Mouse (Mus musculus): ENCODE results near the gene Dapk2. TPM values are rescaled to one million over a fixed set of nuclear protein-coding genes. Genes with fewer than 3 reads are reported as not detected.

The Dapk2 gene
- total and polyA plus RNA-seq, 3 experiments = 5.6 to 5.8 (median 5.8) TPM

- Histone ChIP-seq H3K36me3 (ENCODE audit: control insufficient read depth, insufficient read depth, low read length) (peaks cover 2% of the 10 kb centered on the region; the same call in 1 of the 2 replicates), H3K79me2 (replicated peaks; ENCODE audit: control insufficient read depth, insufficient read depth, low read length) (no peaks in the 10 kb centered on the region), H3K27me3 (ENCODE audit: control insufficient read depth, insufficient read depth, low read length) (no peaks in the 10 kb centered on the region), H3K27ac (no peak overlapping the region), H3K9ac (ENCODE audit: low read depth, low read length) (no peak overlapping the region), H3K4me3 (no peak overlapping the region), H3K4me1 (ENCODE audit: control insufficient read depth, insufficient read depth, low read length) (peaks cover 15% of the 10 kb centered on the region)
- no peak for TF ChIP-seq CTCF (IDR thresholded peaks at IDR 0.05)
- no peak for TF ChIP-seq EP300 (IDR thresholded peaks at IDR 0.05; ENCODE audit: insufficient read depth, low read depth, low read length)
- TF ChIP-seq POLR2A (IDR thresholded peaks at IDR 0.05; ENCODE audit: insufficient read depth, low read depth, low read length) = no peak
- 72% methylated on average over 7 of the region's 7 CpGs for WGBS
- intact Hi-C loops (cut with DNase I) = no loop called here
- DNase-seq = no peak
These were observed 44.4 kb downstream of the Dapk2 start for GRCm38 (mm10) chr9:66202463-66202862.

DNA sequence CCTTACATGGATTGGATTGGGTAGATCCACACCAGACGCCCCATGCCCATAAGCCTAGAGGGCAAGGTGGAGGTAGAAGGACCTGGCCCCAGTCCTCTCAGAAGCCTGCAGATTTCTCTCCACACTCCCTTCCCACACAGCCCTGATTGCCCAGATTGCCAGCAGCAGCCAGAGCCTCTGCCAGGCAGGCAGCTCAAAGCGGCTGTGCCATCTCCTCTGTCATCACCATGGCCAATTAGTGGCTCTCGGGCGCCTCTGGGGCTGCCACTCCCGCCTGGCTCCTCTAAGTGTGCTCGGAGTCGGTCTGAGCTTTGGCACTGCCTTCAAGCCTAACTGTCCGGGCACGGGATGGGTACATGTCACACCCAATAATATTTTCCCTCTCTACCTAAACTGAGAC is 47.7 kb downstream of the Dapk2 start:
- Histone ChIP-seq H3K36me3 (ENCODE audit: control insufficient read depth, insufficient read depth, low read length) (peaks cover 4% of the 10 kb centered on the region), H3K4me1 (ENCODE audit: control insufficient read depth, insufficient read depth, low read length) (peaks cover 20% of the 10 kb centered on the region), H3K4me3 (no peak overlapping the region), H3K79me2 (replicated peaks; ENCODE audit: control insufficient read depth, insufficient read depth, low read length) (no peaks in the 10 kb centered on the region), H3K9ac (ENCODE audit: low read depth, low read length) (no peak overlapping the region), H3K27me3 (ENCODE audit: control insufficient read depth, insufficient read depth, low read length) (no peaks in the 10 kb centered on the region), H3K27ac (peak overlapping the region; percentile 23)
- intact Hi-C loops (cut with DNase I) = no loop called here
- 56% methylated on average over 9 of the region's 9 CpGs for WGBS
- TF ChIP-seq POLR2A (IDR thresholded peaks at IDR 0.05; ENCODE audit: insufficient read depth, low read depth, low read length) = no peak
- TF ChIP-seq EP300 (IDR thresholded peaks at IDR 0.05; ENCODE audit: insufficient read depth, low read depth, low read length) = no peak
- DNase-seq = peak in 1 of 2 experiments; percentile 59

- peaks cover 2% of the 10 kb centered on the region; the same call in 1 of the 2 replicates for H3K36me3 ChIP-seq (ENCODE audit: control insufficient read depth, insufficient read depth, low read length)
- WGBS = 25% methylated on average over 5 of the region's 5 CpGs
- peak in 1 of 2 experiments; percentile 67 for DNase-seq
These were observed 48.8 kb downstream of the Dapk2 start for GRCm38 (mm10) chr9:66206825-66207224.

GRCm38 (mm10) chr9:66211420-66211819 is 53.4 kb downstream of the Dapk2 start:
- H3K36me3 ChIP-seq (ENCODE audit: control insufficient read depth, insufficient read depth, low read length) = peaks cover 9% of the 10 kb centered on the region
- 37% methylated on average over 4 of the region's 4 CpGs for WGBS
- peaks cover 34% of the 10 kb centered on the region for H3K4me1 ChIP-seq (ENCODE audit: control insufficient read depth, insufficient read depth, low read length)
- intact Hi-C loops (cut with DNase I) = no loop called here
- no peak for DNase-seq
- H3K79me2 ChIP-seq (replicated peaks; ENCODE audit: control insufficient read depth, insufficient read depth, low read length) = no peaks in the 10 kb centered on the region
- TF ChIP-seq CTCF (IDR thresholded peaks at IDR 0.05) = no peak
- 0 out of 2 replicates have a peak, but pooled peaks have one; percentile 23 for TF ChIP-seq EP300 (IDR thresholded peaks at IDR 0.05; ENCODE audit: insufficient read depth, low read depth, low read length)
- H3K27me3 ChIP-seq (ENCODE audit: control insufficient read depth, insufficient read depth, low read length) = no peaks in the 10 kb centered on the region
- no peak overlapping the region for H3K4me3 ChIP-seq
- H3K27ac ChIP-seq = peak overlapping the region; percentile 55
- H3K9ac ChIP-seq (ENCODE audit: low read depth, low read length) = no peak overlapping the region

More at GRCm38 (mm10) chr9:66206825-66207224, 48.8 kb downstream of the Dapk2 start:
- Histone ChIP-seq H3K27ac (peak overlapping the region; percentile 20), H3K79me2 (replicated peaks; ENCODE audit: control insufficient read depth, insufficient read depth, low read length) (no peaks in the 10 kb centered on the region), H3K4me3 (no peak overlapping the region), H3K4me1 (ENCODE audit: control insufficient read depth, insufficient read depth, low read length) (peaks cover 21% of the 10 kb centered on the region), H3K27me3 (ENCODE audit: control insufficient read depth, insufficient read depth, low read length) (no peaks in the 10 kb centered on the region), H3K9ac (ENCODE audit: low read depth, low read length) (no peak overlapping the region)
- TF ChIP-seq POLR2A (IDR thresholded peaks at IDR 0.05; ENCODE audit: insufficient read depth, low read depth, low read length) = no peak
- peak; percentile 95 for TF ChIP-seq EP300 (IDR thresholded peaks at IDR 0.05; ENCODE audit: insufficient read depth, low read depth, low read length)
- TF ChIP-seq CTCF (IDR thresholded peaks at IDR 0.05) = no peak
- intact Hi-C loops (cut with DNase I) = no loop called here

DNA sequence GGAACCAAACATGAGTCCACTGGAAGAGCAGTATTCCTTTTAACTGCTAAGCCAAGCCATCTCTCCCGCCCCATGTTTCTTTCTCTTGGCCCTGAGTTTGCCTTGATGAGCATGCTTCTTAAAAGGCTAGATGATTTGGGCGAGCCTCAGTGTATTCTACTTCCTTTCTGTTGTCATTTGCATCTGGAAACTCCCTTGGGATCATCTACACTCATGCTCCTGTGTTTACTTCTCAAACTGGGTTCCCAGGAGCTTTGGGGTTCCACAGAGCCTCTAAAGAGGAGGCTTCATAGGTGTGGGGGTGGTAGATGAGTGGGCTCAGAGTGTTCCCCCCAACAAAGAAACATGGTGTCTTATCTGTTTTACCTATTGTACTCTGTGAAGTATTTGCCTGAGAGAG is 54.1 kb downstream of the Dapk2 start:
- intact Hi-C loops (cut with DNase I) = loop anchor here (2.0 kb wide), 2 partner anchors 31 to 65 kb away; no protein-coding TSS in a partner anchor
- peak overlapping the region; percentile 55 for H3K27ac ChIP-seq
- WGBS = 51% methylated on average over 2 of the region's 2 CpGs
- no peak overlapping the region for H3K9ac ChIP-seq (ENCODE audit: low read depth, low read length)
- H3K36me3 ChIP-seq (ENCODE audit: control insufficient read depth, insufficient read depth, low read length) = peaks cover 9% of the 10 kb centered on the region
- H3K4me1 ChIP-seq (ENCODE audit: control insufficient read depth, insufficient read depth, low read length) = peaks cover 30% of the 10 kb centered on the region
- DNase-seq = peak; percentile 20 to 21
- no peaks in the 10 kb centered on the region for H3K27me3 ChIP-seq (ENCODE audit: control insufficient read depth, insufficient read depth, low read length)
- TF ChIP-seq CTCF (IDR thresholded peaks at IDR 0.05) (no peak), POLR2A (IDR thresholded peaks at IDR 0.05; ENCODE audit: insufficient read depth, low read depth, low read length) (no peak), EP300 (IDR thresholded peaks at IDR 0.05; ENCODE audit: insufficient read depth, low read depth, low read length) (no peak)
- no peaks in the 10 kb centered on the region for H3K79me2 ChIP-seq (replicated peaks; ENCODE audit: control insufficient read depth, insufficient read depth, low read length)
- H3K4me3 ChIP-seq = no peak overlapping the region

DNA sequence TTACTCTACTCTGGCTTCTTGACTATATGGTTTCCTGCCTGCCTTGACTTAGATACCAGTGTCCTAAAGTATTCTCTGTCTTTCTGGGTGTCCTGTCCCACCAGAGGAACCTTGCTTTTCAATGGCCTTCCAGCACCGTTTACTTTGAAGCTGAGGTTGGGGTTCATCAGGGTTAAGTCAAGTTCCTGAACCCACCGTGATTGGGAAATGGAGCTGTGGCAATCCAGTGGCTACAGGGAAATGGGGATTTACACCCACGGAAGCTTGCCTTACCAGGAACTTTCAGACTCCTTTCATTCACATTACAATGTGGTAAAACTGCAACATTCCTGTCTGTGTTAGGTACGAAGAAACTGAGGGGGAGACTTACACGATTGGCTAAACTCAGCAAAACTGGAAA is 54.8 kb downstream of the Dapk2 start:
- H3K9ac ChIP-seq (ENCODE audit: low read depth, low read length) = no peak overlapping the region
- peaks cover 9% of the 10 kb centered on the region for H3K36me3 ChIP-seq (ENCODE audit: control insufficient read depth, insufficient read depth, low read length)
- no peak overlapping the region for H3K4me3 ChIP-seq
- DNase-seq = no peak
- peak overlapping the region; percentile 55 for H3K27ac ChIP-seq
- H3K79me2 ChIP-seq (replicated peaks; ENCODE audit: control insufficient read depth, insufficient read depth, low read length) = no peaks in the 10 kb centered on the region
- TF ChIP-seq POLR2A (IDR thresholded peaks at IDR 0.05; ENCODE audit: insufficient read depth, low read depth, low read length) (no peak), CTCF (IDR thresholded peaks at IDR 0.05) (no peak), EP300 (IDR thresholded peaks at IDR 0.05; ENCODE audit: insufficient read depth, low read depth, low read length) (no peak)
- H3K27me3 ChIP-seq (ENCODE audit: control insufficient read depth, insufficient read depth, low read length) = no peaks in the 10 kb centered on the region
- intact Hi-C loops (cut with DNase I) = loop anchor here (2.0 kb wide), 2 partner anchors 30 to 64 kb away; no protein-coding TSS in a partner anchor
- WGBS = 46% methylated on average over 5 of the region's 5 CpGs
- peaks cover 26% of the 10 kb centered on the region for H3K4me1 ChIP-seq (ENCODE audit: control insufficient read depth, insufficient read depth, low read length)
